Mouse (Mus musculus): Measurements from ENCODE around the gene Marc2. TPM values are rescaled to one million over a fixed set of nuclear protein-coding genes. Genes with fewer than 3 reads are reported as not detected.
A peak's percentile ranks its signal among the peaks of the same experiment; 100 is the strongest.

Marc2 gene
- total RNA-seq, 2 experiments from 2014 or later, result 116 to 125 TPM

Small RNAs within 50 kb of the gene (microRNA-seq; reads per million reads assigned to microRNA genes)
- gene Mir1981, result 246 reads per million, percentile 68 among the genes with 10 or more reads in this experiment

Other genes starting within 250 kb of the Marc2 start
- gene Hlx, start 113.8 kb downstream of the Marc2 start, total RNA-seq (2021), result 1 to 10 TPM; 3.2 to 6.8 TPM
- under 1 TPM; 0.18 to 0.24 TPM for gene Marc1, start 35.1 kb downstream of the Marc2 start, total RNA-seq (2021)
- 1 to 10 TPM; 6.6 to 8.7 TPM for gene C130074G19Rik, start 36.8 kb upstream of the Marc2 start, total RNA-seq (2021)
- gene Mark1, start 153.1 kb upstream of the Marc2 start, total RNA-seq (2021), result 1 to 10 TPM; 1.0 to 2.2 TPM